Mouse (Mus musculus) ovary, adult 10 weeks (tissue): ENCODE data around the gene Efcab7. TPM values are rescaled to one million over a fixed set of nuclear protein-coding genes. Genes with fewer than 3 reads are reported as not detected.

Experiments used
- polyA plus RNA-seq: library from polyadenylated mRNA; stranded (reverse); fragments of 350-450 nt; fragmentation: Illumina TruSeq; extraction: RNeasy Lipid Tissue Mini Kit (QIAGEN cat#74804); gene quantifications from one replicate; pipeline ENCODE4 v1.2.3, GENCODE M21; 2014

The Efcab7 gene
- polyA plus RNA-seq = 11.0 TPM

GRCm38 (mm10) chr4:99829094-99830073 is at the start of gene Efcab7:
Gene Efcab7, plus strand, starts transcription at chr4:99829198.

GRCm38 (mm10) chr4:99929149-99929612 is 100.2 kb downstream of the Efcab7 start, which contains the start of gene Pgm1:
Gene Pgm1, plus strand, starts transcription at chr4:99929414.

GRCm38 (mm10) chr4:99929613-99930517 is 100.9 kb downstream of the Efcab7 start, which contains the start of gene Itgb3bp:
Gene Itgb3bp, minus strand, starts transcription at chr4:99929813.

Other genes starting within 250 kb of the Efcab7 start
- not detected for gene Foxd3, start 172.9 kb upstream of the Efcab7 start, polyA plus RNA-seq
- gene Alg6, start 113.5 kb upstream of the Efcab7 start, polyA plus RNA-seq = 31.8 TPM
- gene Pgm1, start 100.2 kb downstream of the Efcab7 start, polyA plus RNA-seq = 17.3 TPM
- 55.0 TPM for gene Itgb3bp, start 100.6 kb downstream of the Efcab7 start, polyA plus RNA-seq